Mouse (Mus musculus) forebrain, embryonic 14.5 days (tissue): ENCODE measurements around the gene Sdc1. TPM values are rescaled to one million over a fixed set of nuclear protein-coding genes. Genes with fewer than 3 reads are reported as not detected.

Experiments used
- ATAC-seq: fragments of 200-750 bp; cut with Nextera tagmentation; 2 replicates; pipeline ENCODE4 v1.8.0; 2017; ENCODE audit warnings: mild to moderate bottlenecking, moderate library complexity
- DNase-seq: peaks from one replicate; pipeline ENCODE4 v3.0.0-alpha.2; 2015; ENCODE audit warnings: low spot score
- H3K27ac ChIP-seq: fragments of 300-500 bp; sonication (generic); 2 replicates; pipeline ENCODE4 v1.5.1; 2014; ENCODE audit warnings: low read depth, mild to moderate bottlenecking, control low read depth, low read length, moderate library complexity
- H3K27me3 ChIP-seq: fragments of 300-500 bp; sonication (generic); replicated peaks from 2 replicates; pipeline ENCODE4 v1.6.1; 2014; ENCODE audit warnings: low read length, control low read depth, mixed read lengths; ENCODE audit not compliant: control insufficient read depth, insufficient read depth
- H3K36me3 ChIP-seq: fragments of 300-500 bp; sonication (generic); 2 replicates; pipeline ENCODE4 v1.6.1; 2014; ENCODE audit warnings: low read length, control low read depth; ENCODE audit not compliant: control insufficient read depth, insufficient read depth
- H3K4me1 ChIP-seq: fragments of 300-500 bp; sonication (generic); 2 replicates; pipeline ENCODE4 v1.6.1; 2014; ENCODE audit warnings: antibody characterized with exemption, low read length, control low read depth; ENCODE audit not compliant: control insufficient read depth, insufficient read depth
- H3K4me2 ChIP-seq: fragments of 300-500 bp; sonication (generic); 2 replicates; pipeline ENCODE4 v1.6.1; 2014; ENCODE audit warnings: mild to moderate bottlenecking, control low read depth, low read length
- H3K4me3 ChIP-seq: fragments of 300-500 bp; sonication (generic); 2 replicates; pipeline ENCODE4 v1.5.1; 2014; ENCODE audit warnings: low read depth, low read length, control low read depth
- H3K9ac ChIP-seq: fragments of 300-500 bp; sonication (generic); 2 replicates; pipeline ENCODE4 v1.6.1; 2014; ENCODE audit warnings: mild to moderate bottlenecking, low read length, control low read depth, moderate library complexity
- H3K9me3 ChIP-seq: fragments of 300-500 bp; sonication (generic); replicated peaks from 2 replicates; pipeline ENCODE4 v1.6.1; 2016; ENCODE audit warnings: low read length, control low read depth, mixed read lengths; ENCODE audit not compliant: control insufficient read depth
- WGBS: fragments of 180-500 bp; shearing (Covaris S2); extraction: QIAGEN DNeasy Blood & Tissue Kit; methylation state at CpG from one replicate; pipeline ENCODE4 v1.1.7; 2014; 5-methylcytosine and 5-hydroxymethylcytosine counted together
- polyA plus RNA-seq: library from polyadenylated mRNA; unstranded; fragments of >200 nt; fragmentation: Nextera tagmentation; extraction: Ambion mirVana; gene quantifications from 2 replicates; pipeline ENCODE4 v1.2.1, GENCODE M21; 2014

Sdc1 gene
- polyA plus RNA-seq, 1 experiment from 2014 or later = 21.3 TPM

DNA sequence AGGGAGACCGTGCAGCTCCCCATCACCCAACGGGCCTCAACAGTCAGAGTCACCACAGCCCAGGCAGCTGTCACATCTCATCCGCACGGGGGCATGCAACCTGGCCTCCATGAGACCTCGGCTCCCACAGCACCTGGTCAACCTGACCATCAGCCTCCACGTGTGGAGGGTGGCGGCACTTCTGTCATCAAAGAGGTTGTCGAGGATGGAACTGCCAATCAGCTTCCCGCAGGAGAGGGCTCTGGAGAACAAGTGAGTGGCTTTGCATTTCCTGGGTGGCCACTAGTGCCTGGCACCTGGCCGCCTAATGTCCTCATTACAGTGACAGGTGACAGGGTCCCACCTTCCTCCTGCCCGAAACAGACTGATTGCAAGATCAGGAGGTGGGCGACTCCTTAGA is 19.5 kb downstream of the Sdc1 start:
- Histone ChIP-seq H3K4me1 (no peaks in the 10 kb centered on the region), H3K27me3 (no peaks in the 10 kb centered on the region), H3K4me2 (no peak overlapping the region), H3K9me3 (no peaks in the 10 kb centered on the region), H3K9ac (no peak overlapping the region), H3K4me3 (no peak overlapping the region), H3K27ac (no peak overlapping the region), H3K36me3 (peaks cover 34% of the 10 kb centered on the region)
- ATAC-seq (no peak), DNase-seq (no peak)
- 96% methylated on average over 12 of the region's 12 CpGs for WGBS

DNA sequence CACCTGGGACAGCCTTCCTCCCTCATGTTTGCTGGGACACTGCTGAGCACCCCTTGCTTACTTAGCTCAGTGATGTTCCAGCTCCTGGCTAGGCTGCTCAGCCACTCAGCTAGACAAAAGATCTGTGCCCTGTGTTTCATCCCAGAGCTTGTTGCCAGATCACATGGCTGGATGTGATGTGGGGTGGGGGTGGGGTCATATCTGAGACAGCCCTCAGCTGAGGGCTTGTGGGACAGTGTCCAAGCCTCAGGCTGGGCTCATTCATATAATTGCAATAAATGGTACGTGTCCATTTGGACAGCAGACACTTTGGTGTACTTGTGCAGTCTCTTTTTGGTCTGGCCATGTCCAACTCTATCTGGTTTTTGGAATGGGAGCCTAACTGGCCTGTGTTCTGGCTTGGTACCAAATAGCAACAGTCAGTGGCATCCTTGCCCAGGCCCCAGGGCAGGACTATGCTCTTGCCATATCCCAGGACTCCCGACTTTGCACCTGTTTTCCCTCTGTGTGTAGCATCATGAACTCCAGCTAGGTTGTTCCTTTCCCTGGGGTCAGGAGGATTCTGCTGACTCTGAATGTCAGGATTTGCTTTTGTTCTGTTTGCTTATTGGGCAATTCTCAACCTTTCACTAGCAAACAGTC is 22.4 kb downstream of the Sdc1 start:
- no peak for DNase-seq
- Histone ChIP-seq H3K36me3 (peaks cover 34% of the 10 kb centered on the region), H3K9ac (no peak overlapping the region), H3K4me2 (no peak overlapping the region), H3K4me3 (no peak overlapping the region), H3K4me1 (no peaks in the 10 kb centered on the region), H3K27me3 (no peaks in the 10 kb centered on the region), H3K27ac (no peak overlapping the region), H3K9me3 (no peaks in the 10 kb centered on the region)
- no peak for ATAC-seq
- WGBS = 90% methylated on average over 2 of the region's 2 CpGs

- Histone ChIP-seq H3K36me3 (peaks cover 11% of the 10 kb centered on the region), H3K27ac (no peak overlapping the region), H3K4me1 (no peaks in the 10 kb centered on the region), H3K4me2 (no peak overlapping the region), H3K27me3 (no peaks in the 10 kb centered on the region), H3K9ac (no peak overlapping the region), H3K4me3 (no peak overlapping the region), H3K9me3 (no peaks in the 10 kb centered on the region)
- no peak for DNase-seq
- WGBS = 91% methylated on average over 7 of the region's 7 CpGs
- ATAC-seq = no peak
Observed at GRCm38 (mm10) chr12:8797936-8798335, 26.8 kb downstream of the Sdc1 start.

- ATAC-seq = no peak
- H3K27ac ChIP-seq = no peak overlapping the region
- 65% methylated on average over 9 of the region's 9 CpGs for WGBS
Observed at GRCm38 (mm10) chr12:8798486-8799020, 27.4 kb downstream of the Sdc1 start.

GRCm38 (mm10) chr12:8803421-8804076 is 32.4 kb downstream of the Sdc1 start:
- H3K4me1 ChIP-seq = no peaks in the 10 kb centered on the region
- no peak overlapping the region for H3K27ac ChIP-seq
- H3K9ac ChIP-seq = no peak overlapping the region
- H3K4me2 ChIP-seq = no peak overlapping the region
- H3K4me3 ChIP-seq = no peak overlapping the region
- no peak for DNase-seq
- WGBS = 63% methylated on average over 10 of the region's 10 CpGs
- ATAC-seq = no peak
- H3K9me3 ChIP-seq = no peaks in the 10 kb centered on the region
- H3K36me3 ChIP-seq = no peaks in the 10 kb centered on the region
- no peaks in the 10 kb centered on the region for H3K27me3 ChIP-seq

More at GRCm38 (mm10) chr12:8798486-8799020, 27.4 kb downstream of the Sdc1 start:
- Histone ChIP-seq H3K4me1 (no peaks in the 10 kb centered on the region), H3K4me3 (no peak overlapping the region), H3K4me2 (no peak overlapping the region), H3K36me3 (peaks cover 6% of the 10 kb centered on the region; the same call in 1 of the 2 replicates), H3K9ac (no peak overlapping the region), H3K9me3 (no peaks in the 10 kb centered on the region), H3K27me3 (no peaks in the 10 kb centered on the region)
- no peak for DNase-seq

DNA sequence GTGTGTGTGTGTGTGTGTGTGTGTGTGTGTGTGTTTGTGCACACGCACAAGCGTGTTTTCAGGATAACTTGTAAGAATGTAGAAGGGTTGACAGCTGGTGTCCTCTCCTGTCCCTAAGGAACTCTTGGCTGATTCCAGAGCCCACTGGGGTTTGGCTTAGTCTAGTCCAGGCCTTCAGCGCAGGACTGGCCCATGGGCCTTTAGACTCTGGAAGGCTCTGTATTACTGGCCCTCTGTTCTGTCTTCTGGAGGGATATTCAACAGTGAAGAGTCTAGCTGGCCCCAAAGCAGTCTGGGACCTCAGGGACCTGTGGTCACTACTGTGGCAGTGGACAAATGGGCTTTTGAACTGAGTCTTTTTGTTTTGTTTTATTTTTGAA is 32.9 kb downstream of the Sdc1 start:
- Histone ChIP-seq H3K9ac (no peak overlapping the region), H3K4me1 (no peaks in the 10 kb centered on the region), H3K4me3 (no peak overlapping the region), H3K27ac (no peak overlapping the region), H3K27me3 (no peaks in the 10 kb centered on the region), H3K9me3 (no peaks in the 10 kb centered on the region), H3K36me3 (no peaks in the 10 kb centered on the region), H3K4me2 (no peak overlapping the region)
- ATAC-seq = no peak
- no peak for DNase-seq
- 97% methylated on average over 3 of the region's 3 CpGs for WGBS

DNA sequence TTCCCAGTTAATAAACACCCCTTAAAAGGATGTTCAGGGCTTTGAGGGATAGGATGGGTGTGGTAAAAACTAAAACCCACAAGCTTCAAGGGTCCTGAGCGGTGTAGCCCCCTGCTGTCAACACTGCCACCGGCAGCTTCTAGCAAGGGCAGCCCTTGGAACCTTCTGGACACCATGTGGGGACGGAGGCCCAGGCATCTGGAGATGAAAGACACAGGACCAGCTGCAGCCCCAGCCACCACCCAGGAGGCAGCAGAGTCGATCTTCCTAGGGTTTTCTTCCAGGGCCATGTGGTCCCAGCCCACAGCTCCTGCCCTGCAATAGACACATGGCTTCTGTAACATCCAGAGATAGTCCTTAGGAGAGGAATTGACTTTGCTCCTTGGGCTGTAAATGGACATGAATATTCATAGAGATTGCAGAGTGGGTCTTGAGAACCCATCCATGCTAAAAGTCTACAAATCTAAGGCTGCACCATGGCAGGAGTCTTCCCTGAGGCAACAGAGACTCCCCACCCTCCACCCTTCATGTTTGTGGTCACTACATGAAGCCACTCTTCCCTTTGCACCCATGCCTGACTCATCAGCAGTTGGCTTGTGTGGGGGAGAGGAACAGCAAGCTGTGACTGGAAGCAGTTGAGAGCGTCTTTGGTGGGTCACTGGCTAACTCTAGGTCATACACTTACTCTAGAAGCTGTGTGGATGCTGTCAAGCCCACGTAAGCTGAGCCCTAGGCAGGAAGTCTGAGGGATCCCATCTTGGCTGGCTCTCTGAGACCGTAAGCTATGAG is 34.0 kb downstream of the Sdc1 start:
- H3K4me3 ChIP-seq = no peak overlapping the region
- no peaks in the 10 kb centered on the region for H3K9me3 ChIP-seq
- no peak for ATAC-seq
- no peaks in the 10 kb centered on the region for H3K36me3 ChIP-seq
- no peaks in the 10 kb centered on the region for H3K27me3 ChIP-seq
- 83% methylated on average over 7 of the region's 7 CpGs for WGBS
- H3K4me2 ChIP-seq = no peak overlapping the region
- no peaks in the 10 kb centered on the region for H3K4me1 ChIP-seq
- H3K9ac ChIP-seq = no peak overlapping the region
- DNase-seq = no peak
- H3K27ac ChIP-seq = no peak overlapping the region

GRCm38 (mm10) chr12:8809086-8809485 is 38.0 kb downstream of the Sdc1 start:
- DNase-seq (no peak), ATAC-seq (no peak)
- Histone ChIP-seq H3K4me1 (no peaks in the 10 kb centered on the region), H3K36me3 (no peaks in the 10 kb centered on the region), H3K4me2 (no peak overlapping the region), H3K27ac (no peak overlapping the region), H3K9me3 (no peaks in the 10 kb centered on the region), H3K9ac (no peak overlapping the region), H3K27me3 (no peaks in the 10 kb centered on the region), H3K4me3 (no peak overlapping the region)
- 86% methylated on average over 2 of the region's 2 CpGs for WGBS
